17 mouse cellular contexts compared by ENCODE assay signal in the genomic region with DNA sequence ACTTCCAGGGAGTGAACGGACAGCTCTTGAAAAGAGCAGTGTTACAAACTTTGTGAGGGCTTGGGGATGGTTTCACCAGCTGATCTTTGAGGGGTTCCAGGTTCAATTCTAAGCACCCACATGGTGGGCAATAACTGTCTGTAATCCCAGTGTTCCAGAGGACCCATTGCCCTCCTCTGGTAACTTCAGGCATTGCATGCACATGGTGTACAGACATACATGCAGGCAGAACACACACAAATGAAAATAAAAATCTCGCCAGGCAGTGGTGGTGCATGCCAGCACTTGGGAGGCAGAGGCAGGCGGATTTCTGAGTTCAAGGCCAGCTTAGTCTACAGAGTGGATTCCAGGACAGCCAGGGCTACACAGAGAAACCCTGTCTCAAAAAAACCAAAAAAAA. TPM values are rescaled to one million over a fixed set of nuclear protein-coding genes. Genes with fewer than 3 reads are reported as not detected.
A peak's percentile ranks its signal among the peaks of the same experiment; 100 is the strongest.
DNase-seq lines count a peak whose midpoint lies in the region; ATAC-seq and TF ChIP-seq lines count a peak whose summit lies in the region.
"Had no signal": no experiment of that assay in that cellular context is flagged by ENCODE, and none has a peak within 500 bp of the region (broad histone marks: within the 10 kb centered on the region; RNA-seq: fewer than 3 reads in every experiment).

No protein-coding gene starts in this region.

- H3K9ac ChIP-seq in kidney, postnatal 0 days (ENCODE audit: low read depth, low read length) = no peak overlapping the region
- no peak overlapping the region for H3K9ac ChIP-seq in kidney, embryonic 15.5 days
- H3K9ac ChIP-seq: forebrain, embryonic 15.5 days; heart, embryonic 13.5 days; limb, embryonic 15.5 days had no signal

- no peak overlapping the region for H3K4me3 ChIP-seq in kidney, postnatal 0 days (replicated peaks; ENCODE audit: low read depth, low read length)
- H3K4me3 ChIP-seq in kidney, embryonic 15.5 days (replicated peaks) = no peak overlapping the region
- H3K4me3 ChIP-seq in bone marrow, adult 2 months (replicated peaks; ENCODE audit: control insufficient read depth, low read depth, low read length) = no peak overlapping the region
- H3K4me3 ChIP-seq: forebrain, embryonic 15.5 days; heart, embryonic 13.5 days; limb, embryonic 15.5 days had no signal

- no peaks in the 10 kb centered on the region for H3K27me3 ChIP-seq in kidney, postnatal 0 days (ENCODE audit: insufficient read depth, low read length)
- no peaks in the 10 kb centered on the region for H3K27me3 ChIP-seq in kidney, embryonic 15.5 days
- H3K27me3 ChIP-seq: forebrain, embryonic 15.5 days; heart, embryonic 13.5 days; limb, embryonic 15.5 days had no signal

- peak; percentile 25; the same call in 1 of the 2 replicates for TF ChIP-seq CTCF in kidney, postnatal 0 days (IDR thresholded peaks at IDR 0.05; ENCODE audit: low read depth)
- 0 out of 2 replicates have a peak, but pooled peaks have one; percentile 10 for TF ChIP-seq CTCF in bone marrow, adult 2 months (IDR thresholded peaks at IDR 0.05; ENCODE audit: control insufficient read depth, insufficient read depth, low read length)

- TF ChIP-seq POLR2A in bone marrow, adult 2 months (IDR thresholded peaks at IDR 0.05; ENCODE audit: borderline replicate concordance, control insufficient read depth, low read depth, low read length) = no peak

- H3K4me2 ChIP-seq in kidney, postnatal 0 days (ENCODE audit: low read length) = no peak overlapping the region
- H3K4me2 ChIP-seq in kidney, embryonic 15.5 days = no peak overlapping the region
- H3K4me2 ChIP-seq: forebrain, embryonic 15.5 days; heart, embryonic 13.5 days; limb, embryonic 15.5 days had no signal

- no peak for ATAC-seq in kidney, postnatal 0 days (replicated peaks; ENCODE audit: low FRiP score, low read depth)
- no peak for ATAC-seq in kidney, embryonic 15.5 days (replicated peaks; ENCODE audit: low FRiP score)
- no peak for ATAC-seq in cerebellum, adult (ENCODE audit: insufficient number of reproducible peaks, low FRiP score, low TSS enrichment)
- ATAC-seq: activated CD4-positive, CD25-positive, alpha-beta regulatory T cell, adult 4 months; forebrain, embryonic 15.5 days; intestine, embryonic 16.5 days had no signal

- H3K9me3 ChIP-seq in kidney, postnatal 0 days (replicated peaks; ENCODE audit: low read length) = no peaks in the 10 kb centered on the region
- no peaks in the 10 kb centered on the region; the same call in 1 of the 2 replicates for H3K9me3 ChIP-seq in kidney, embryonic 15.5 days (replicated peaks)
- H3K9me3 ChIP-seq: forebrain, embryonic 15.5 days; G1E; limb, embryonic 15.5 days had no signal

- peaks cover 14% of the 10 kb centered on the region for H3K4me1 ChIP-seq in kidney, postnatal 0 days (replicated peaks; ENCODE audit: insufficient read depth, low read length)
- H3K4me1 ChIP-seq in kidney, embryonic 15.5 days = peaks cover 28% of the 10 kb centered on the region
- H3K4me1 ChIP-seq in bone marrow, adult 2 months (ENCODE audit: control insufficient read depth, insufficient read depth, low read length) = no peaks in the 10 kb centered on the region

- H3K36me3 ChIP-seq in kidney, postnatal 0 days (ENCODE audit: insufficient read depth, low read length) = no peaks in the 10 kb centered on the region
- peaks cover 18% of the 10 kb centered on the region for H3K36me3 ChIP-seq in kidney, embryonic 15.5 days

- H3K27ac ChIP-seq in kidney, postnatal 0 days = no peak overlapping the region
- no peak overlapping the region for H3K27ac ChIP-seq in kidney, embryonic 15.5 days
- no peak overlapping the region for H3K27ac ChIP-seq in bone marrow, adult 2 months (ENCODE audit: control insufficient read depth, insufficient read depth, low read depth, low read length, poor library complexity)
- H3K27ac ChIP-seq: forebrain, embryonic 15.5 days; heart, embryonic 13.5 days; limb, embryonic 15.5 days had no signal

- DNase-seq in kidney, postnatal 0 days (ENCODE audit: low spot score) = no peak
- peak; percentile 35 for DNase-seq in thymus, postnatal 4 days
- no peak for DNase-seq in thymus, postnatal 10 days (ENCODE audit: low spot score in 2 of 2)
- no peak for DNase-seq in ovary, adult 18-20 months (ENCODE audit: low spot score)
- DNase-seq: cerebellum, adult 18-20 months; lung, postnatal 4 days; right cerebral cortex, postnatal 14 days; thymus, adult 18-20 months had no signal

- WGBS in kidney, postnatal 0 days = 93% methylated on average over 3 of the region's 3 CpGs
- 95% methylated on average over 3 of the region's 3 CpGs for WGBS in kidney, embryonic 15.5 days
- WGBS in bone marrow, adult 2 months = 81% methylated on average over 3 of the region's 3 CpGs

RNA-seq across cellular contexts. Expression of a gene that starts 10.5 kb away (rescaled TPM):
- 29.1 and 29.8 TPM in 2 replicates for polyA plus RNA-seq in kidney, postnatal 0 days (2015; fragmentation: Nextera tagmentation; extraction: Ambion mirVana)
- polyA plus RNA-seq in kidney, embryonic 15.5 days (2015; fragmentation: Nextera tagmentation; extraction: Ambion mirVana) = 35.1 and 36.5 TPM in 2 replicates
- polyA plus RNA-seq in bone marrow, adult 2 months (2011; ENCODE audit: insufficient read depth, insufficient read length, low replicate concordance, missing spikeins) = 31.8 and 61.3 TPM in 2 replicates

RNA-seq across cellular contexts. Expression of a gene that starts 55.4 kb away (rescaled TPM):
- polyA plus RNA-seq in kidney, postnatal 0 days (2015; fragmentation: Nextera tagmentation; extraction: Ambion mirVana) = 1,062 and 1,157 TPM in 2 replicates
- polyA plus RNA-seq in kidney, embryonic 15.5 days (2015; fragmentation: Nextera tagmentation; extraction: Ambion mirVana) = 1,865 and 1,947 TPM in 2 replicates
- polyA plus RNA-seq in bone marrow, adult 2 months (2011; ENCODE audit: insufficient read depth, insufficient read length, low replicate concordance, missing spikeins) = 26.0 and 96.4 TPM in 2 replicates

Comparison
In these comparisons a context has a peak if more than half of its experiments do, and no peak if none do; other contexts are left out.
1. RNA of a gene that starts 55.4 kb away (polyA plus RNA-seq): 1,865 to 1,947 TPM in kidney, embryonic 15.5 days and 1,062 to 1,157 TPM in kidney, postnatal 0 days; 26.0 to 96.4 TPM in bone marrow, adult 2 months; every median in the first group is over 10 times any median in the second.